Mouse (Mus musculus) lung, postnatal 0 days (tissue): ENCODE data around the gene Phf21a.

ENCODE experiments used
- CTCF ChIP-seq: IDR thresholded peaks from 2 replicates; pipeline ENCODE4 v1.5.1; 2016; ENCODE audit warnings: antibody characterized with exemption, mild to moderate bottlenecking
- EP300 ChIP-seq: IDR thresholded peaks from 2 replicates; pipeline ENCODE4 v1.6.1; 2016; ENCODE audit warnings: antibody characterized with exemption, mild to moderate bottlenecking, control low read depth

GRCm38 (mm10) chr2:92184077-92184921 lies 91.4 kb downstream of the Phf21a start:
- TF ChIP-seq CTCF (no peak), EP300 (no peak)
